Comparison of ENCODE assay signal across 18 mouse cellular contexts in the genomic region with DNA sequence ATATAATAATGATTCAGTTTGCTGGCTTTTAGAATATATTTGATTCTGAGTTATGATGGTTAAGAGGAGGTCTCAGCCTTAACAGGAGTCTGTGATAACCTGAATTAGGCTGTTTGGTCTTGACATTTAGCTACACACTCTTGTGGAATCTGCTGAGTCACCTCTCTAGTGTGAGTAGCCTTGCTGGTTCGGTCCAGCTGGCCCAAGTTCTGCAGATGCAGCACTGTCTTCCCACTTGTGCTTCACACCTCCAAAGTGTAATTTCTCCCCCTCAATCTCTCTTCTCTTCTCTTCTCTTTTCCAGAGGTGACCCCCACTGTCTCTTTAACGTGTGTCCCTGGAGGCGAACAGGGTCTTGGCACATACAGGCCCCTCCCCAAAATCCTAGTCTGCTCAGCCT.
"Had no signal": no experiment of that assay in that cellular context is flagged by ENCODE, and none has a peak within 500 bp of the region (broad histone marks: within the 10 kb centered on the region; RNA-seq: fewer than 3 reads in every experiment).

No protein-coding gene starts in this region.

- H3K9ac ChIP-seq: liver, postnatal 0 days; lung, embryonic 15.5 days; midbrain, embryonic 13.5 days; midbrain, embryonic 15.5 days; neural tube, embryonic 12.5 days had no signal

- H3K36me3 ChIP-seq: lung, embryonic 15.5 days; midbrain, embryonic 13.5 days; midbrain, embryonic 15.5 days; neural tube, embryonic 12.5 days had no signal

- H3K4me3 ChIP-seq: lung, embryonic 15.5 days; megakaryocyte, embryonic 14.5 days; midbrain, embryonic 13.5 days; midbrain, embryonic 15.5 days; neural tube, embryonic 12.5 days had no signal

- DNase-seq: liver, postnatal 0 days; lung, adult 2 months; lung, postnatal 14 days; lung, postnatal 36 days; retina, postnatal 1 day; right cerebral cortex, adult 18-20 months; right cerebral cortex, postnatal 25 days; right cerebral cortex, postnatal 4 days; spleen, adult 18-20 months; thymus, adult 2 months; thymus, postnatal 25 days; thymus, postnatal 4 days had no signal

- H3K27ac ChIP-seq: lung, embryonic 15.5 days; macrophage; midbrain, embryonic 13.5 days; midbrain, embryonic 15.5 days; neural tube, embryonic 12.5 days had no signal

- H3K4me1 ChIP-seq: lung, embryonic 15.5 days; megakaryocyte, embryonic 14.5 days had no signal

- H3K9me3 ChIP-seq: lung, embryonic 15.5 days; midbrain, embryonic 13.5 days; midbrain, embryonic 15.5 days; neural tube, embryonic 12.5 days had no signal
